Mouse (Mus musculus) intestine, postnatal 0 days (tissue): ENCODE data around the gene Kyat1. TPM values are rescaled to one million over a fixed set of nuclear protein-coding genes. Genes with fewer than 3 reads are reported as not detected.
"Not testable (repeated sequence)": the region's sequence is repeated elsewhere in the genome, so short reads cannot be mapped to it uniquely, and the experiment has no call there.

ENCODE experiments used
- ATAC-seq: fragments of 200-750 bp; cut with Nextera tagmentation; 2 replicates; pipeline ENCODE4 v1.8.0; 2017; ENCODE audit warnings: mild to moderate bottlenecking, moderate TSS enrichment, moderate library complexity
- H3K27ac ChIP-seq: fragments of 300-500 bp; sonication (generic); 2 replicates; pipeline ENCODE4 v1.5.1; 2014; ENCODE audit warnings: mild to moderate bottlenecking, low read depth, low read length, moderate library complexity
- H3K27me3 ChIP-seq: fragments of 300-500 bp; sonication (generic); replicated peaks from 2 replicates; pipeline ENCODE4 v1.6.1; 2014; ENCODE audit warnings: low read length, mixed read lengths; ENCODE audit not compliant: control insufficient read depth, insufficient read depth
- H3K36me3 ChIP-seq: fragments of 300-500 bp; sonication (generic); 2 replicates; pipeline ENCODE4 v1.6.1; 2014; ENCODE audit warnings: mild to moderate bottlenecking, moderate library complexity; ENCODE audit not compliant: control insufficient read depth, insufficient read depth
- H3K4me1 ChIP-seq: fragments of 300-500 bp; sonication (generic); replicated peaks from 2 replicates; pipeline ENCODE4 v1.6.1; 2014; ENCODE audit warnings: antibody characterized with exemption, low read length, mixed read lengths; ENCODE audit not compliant: control insufficient read depth, insufficient read depth
- H3K4me2 ChIP-seq: fragments of 300-500 bp; sonication (generic); replicated peaks from 2 replicates; pipeline ENCODE4 v1.6.1; 2014; ENCODE audit warnings: low read depth, mild to moderate bottlenecking, moderate library complexity
- H3K4me3 ChIP-seq: fragments of 300-500 bp; sonication (generic); 2 replicates; pipeline ENCODE4 v1.5.1; 2014; ENCODE audit warnings: low read depth, low read length
- H3K9ac ChIP-seq: fragments of 300-500 bp; sonication (generic); 2 replicates; pipeline ENCODE4 v1.6.1; 2014; ENCODE audit warnings: mild to moderate bottlenecking, low read depth, low read length
- H3K9me3 ChIP-seq: fragments of 300-500 bp; sonication (generic); 2 replicates; pipeline ENCODE4 v1.6.1; 2016; ENCODE audit warnings: mixed run types; ENCODE audit not compliant: control insufficient read depth
- CTCF ChIP-seq: sonication (generic); IDR thresholded peaks from 2 replicates; pipeline ENCODE4 v1.5.1; 2016; ENCODE audit warnings: low read depth, mild to moderate bottlenecking, control low read depth, antibody characterized with exemption, moderate library complexity
- WGBS: fragments of 180-500 bp; shearing (Covaris S2); extraction: QIAGEN DNeasy Blood & Tissue Kit; methylation state at CpG from one replicate; pipeline ENCODE4 v1.1.7; 2014; 5-methylcytosine and 5-hydroxymethylcytosine counted together
- polyA plus RNA-seq: library from polyadenylated mRNA; unstranded; fragments of >200 nt; fragmentation: Nextera tagmentation; extraction: Ambion mirVana; gene quantifications from 2 replicates; pipeline ENCODE4 v1.2.1, GENCODE M21; 2015

Gene Kyat1
- polyA plus RNA-seq, 1 experiment from 2014 or later, result 17.3 TPM

DNA sequence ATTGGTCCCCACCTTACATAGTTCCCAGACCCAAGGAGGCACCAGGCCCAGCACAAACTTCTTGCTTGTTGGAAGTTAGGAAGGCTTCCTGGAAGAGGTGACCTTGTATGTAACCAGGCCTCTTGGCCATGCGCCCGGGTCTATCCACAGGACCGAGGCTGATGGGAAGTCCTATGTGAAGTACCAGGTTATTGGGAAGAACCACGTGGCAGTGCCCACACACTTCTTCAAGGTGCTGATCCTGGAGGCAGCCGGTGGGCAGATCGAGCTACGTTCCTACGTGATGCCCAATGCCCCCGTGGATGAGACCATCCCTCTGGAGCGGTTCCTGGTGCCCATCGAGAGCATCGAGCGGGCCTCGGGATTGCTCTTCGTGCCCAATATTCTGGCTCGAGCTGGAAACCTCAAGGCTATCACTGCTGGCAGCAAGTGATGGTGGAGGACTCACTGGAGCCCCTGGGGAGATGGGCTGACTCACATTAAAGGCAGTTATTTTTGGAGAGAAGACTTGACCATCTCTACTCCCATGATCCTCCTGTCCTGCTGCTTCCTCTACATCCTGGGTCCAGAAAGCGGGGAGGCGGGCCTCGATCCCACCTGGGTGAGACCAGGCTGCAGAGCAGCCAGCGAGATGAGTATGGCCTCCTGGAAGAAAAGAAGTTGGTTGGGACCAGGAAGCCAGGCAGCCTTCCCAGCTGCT is 32.0 kb downstream of the Kyat1 start:
- peaks cover 7% of the 10 kb centered on the region; the same call in 1 of the 2 replicates for H3K4me1 ChIP-seq
- H3K9me3 ChIP-seq, result no peaks in the 10 kb centered on the region
- H3K9ac ChIP-seq, result no peak overlapping the region
- no peak overlapping the region for H3K27ac ChIP-seq
- H3K4me3 ChIP-seq, result no peak overlapping the region
- WGBS, result 94% methylated on average over 20 of the region's 20 CpGs
- H3K4me2 ChIP-seq, result no peak overlapping the region
- H3K27me3 ChIP-seq, result no peaks in the 10 kb centered on the region
- no peak for ATAC-seq
- peaks cover 38% of the 10 kb centered on the region for H3K36me3 ChIP-seq
- no peak for TF ChIP-seq CTCF

DNA sequence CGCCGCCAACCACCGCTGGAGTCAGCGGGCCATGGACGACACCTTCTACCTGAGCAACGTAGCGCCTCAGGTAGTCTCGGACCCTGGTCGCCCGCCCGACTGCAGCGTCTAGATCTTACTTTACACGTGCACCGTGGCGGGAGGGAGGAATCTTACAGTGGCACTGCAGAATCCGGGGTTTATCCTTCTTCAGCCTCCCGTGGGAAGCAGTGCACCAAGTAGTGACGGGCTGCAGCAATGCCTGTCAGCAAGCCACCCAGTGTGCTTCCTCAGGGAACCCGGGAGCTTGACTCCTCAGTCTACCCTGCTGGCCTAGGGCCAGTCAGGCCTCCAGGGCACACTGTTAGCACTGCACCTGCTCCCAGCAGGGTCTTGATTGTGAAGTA is 33.7 kb downstream of the Kyat1 start:
- peak overlapping the region; percentile 95 for H3K4me2 ChIP-seq
- peaks cover 7% of the 10 kb centered on the region; the same call in 1 of the 2 replicates for H3K4me1 ChIP-seq
- peak overlapping the region; percentile 77 for H3K9ac ChIP-seq
- no peak for TF ChIP-seq CTCF
- peak overlapping the region; percentile 93; the same call in 1 of the 2 replicates for H3K27ac ChIP-seq
- WGBS, result under 1% methylated on average over 19 of the region's 19 CpGs
- H3K27me3 ChIP-seq, result no peaks in the 10 kb centered on the region
- peaks cover 38% of the 10 kb centered on the region for H3K36me3 ChIP-seq
- peak; percentile 18 for ATAC-seq
- peak overlapping the region; percentile 73 for H3K4me3 ChIP-seq
- 0 out of 2 replicates have a peak, but pooled peaks cover 3% of the 10 kb centered on the region for H3K9me3 ChIP-seq

DNA sequence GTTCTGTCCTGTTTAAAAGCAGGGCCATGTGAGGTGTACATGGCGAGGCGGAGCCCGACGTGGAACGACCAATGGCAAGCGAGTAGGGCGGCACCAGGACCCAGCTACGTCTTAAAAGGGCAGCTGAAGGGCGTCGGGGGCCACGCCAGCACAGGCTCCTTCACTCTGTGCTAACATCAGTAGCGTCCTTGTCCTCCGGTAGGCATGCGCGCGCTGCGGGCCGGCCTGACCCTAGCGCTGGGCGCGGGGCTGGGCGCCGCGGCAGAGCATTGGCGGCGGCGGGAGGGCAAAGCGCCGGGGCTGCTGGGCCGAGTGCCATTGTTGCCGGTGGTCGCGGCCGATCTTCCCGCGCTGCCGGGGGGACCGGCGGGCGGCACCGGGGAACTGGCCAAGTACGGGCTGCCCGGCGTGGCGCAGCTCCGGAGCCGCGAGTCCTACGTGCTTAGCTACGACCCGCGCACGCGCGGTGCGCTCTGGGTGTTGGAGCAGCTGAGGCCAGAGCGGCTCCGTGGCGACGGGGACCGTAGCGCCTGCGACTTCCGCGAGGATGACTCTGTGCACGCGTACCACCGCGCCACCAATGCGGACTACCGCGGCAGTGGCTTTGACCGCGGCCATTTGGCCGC is 34.2 kb downstream of the Kyat1 start, which contains the start of gene Endog:
TSS of gene Endog (plus strand) at position 123 of the 626 bp plus-strand sequence.
- no peak for TF ChIP-seq CTCF
- Histone ChIP-seq H3K27me3 (no peaks in the 10 kb centered on the region), H3K9ac (peak within 1 kb of the TSS; percentile 77), H3K36me3 (peaks cover 37% of the 10 kb centered on the region), H3K9me3 (0 out of 2 replicates have a peak, but pooled peaks cover 4% of the 10 kb centered on the region), H3K27ac (peak within 1 kb of the TSS; percentile 93), H3K4me1 (peaks cover 7% of the 10 kb centered on the region; the same call in 1 of the 2 replicates), H3K4me2 (peak within 1 kb of the TSS; percentile 95), H3K4me3 (peak within 1 kb of the TSS; percentile 73)
- ATAC-seq, result peak; percentile 85
- under 1% methylated on average over 75 of the region's 75 CpGs for WGBS

DNA sequence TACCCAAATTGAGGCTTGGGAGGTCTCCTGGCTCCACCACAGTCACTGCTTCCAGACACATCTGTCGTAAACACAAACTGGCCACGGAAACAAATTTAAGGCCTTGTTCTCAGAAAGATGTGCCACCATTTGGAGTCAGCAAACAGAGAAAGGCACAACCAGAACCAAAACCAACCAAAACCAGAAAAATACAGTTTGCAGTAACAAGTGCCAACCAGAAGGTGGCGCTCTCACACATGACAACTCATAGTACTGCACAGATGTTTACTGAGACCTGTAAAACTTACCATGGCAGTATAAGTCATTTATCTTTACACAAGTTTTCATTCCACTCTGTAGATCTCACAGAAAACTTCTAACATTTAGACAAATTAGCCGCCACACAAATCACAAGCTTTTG is 39.0 kb downstream of the Kyat1 start:
- no peak overlapping the region for H3K4me3 ChIP-seq
- 57% methylated on average over 4 of the region's 4 CpGs for WGBS
- no peak overlapping the region for H3K27ac ChIP-seq
- H3K9me3 ChIP-seq, result 0 out of 2 replicates have a peak, but pooled peaks cover 9% of the 10 kb centered on the region
- no peak for ATAC-seq
- no peaks in the 10 kb centered on the region for H3K36me3 ChIP-seq
- H3K27me3 ChIP-seq, result no peaks in the 10 kb centered on the region
- TF ChIP-seq CTCF, result peak; percentile 58
- no peak overlapping the region for H3K9ac ChIP-seq
- no peak overlapping the region for H3K4me2 ChIP-seq
- no peaks in the 10 kb centered on the region for H3K4me1 ChIP-seq

DNA sequence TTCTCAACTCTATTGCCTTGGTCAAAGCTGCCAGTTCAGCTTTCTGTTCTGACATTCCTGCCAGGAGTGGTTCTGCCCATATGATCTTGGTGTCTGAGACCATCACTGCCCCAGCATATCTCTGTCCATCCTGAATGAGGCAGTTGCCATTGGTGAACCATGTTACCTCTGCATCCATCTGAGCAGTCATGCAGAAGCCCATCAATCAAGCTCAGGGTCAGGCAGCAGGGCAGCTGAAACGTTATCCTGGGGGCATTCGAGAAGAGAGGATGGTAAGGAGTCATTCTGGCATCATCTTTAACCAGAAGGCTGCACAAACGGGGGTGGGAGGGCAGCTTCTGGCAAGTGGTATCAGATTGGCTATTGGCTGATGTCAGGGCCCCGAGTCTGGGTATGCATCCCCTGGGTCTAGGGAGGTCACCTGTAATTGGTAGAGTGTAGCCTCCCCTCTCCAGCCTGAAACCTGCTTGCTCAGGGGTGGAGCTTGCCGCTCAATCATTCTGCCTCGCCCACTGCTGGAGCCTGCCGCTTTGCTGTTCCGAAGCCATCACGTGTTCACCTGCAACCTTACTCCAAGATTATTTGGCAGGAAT is 41.2 kb downstream of the Kyat1 start:
- WGBS, result 47% methylated on average over 9 of the region's 9 CpGs

DNA sequence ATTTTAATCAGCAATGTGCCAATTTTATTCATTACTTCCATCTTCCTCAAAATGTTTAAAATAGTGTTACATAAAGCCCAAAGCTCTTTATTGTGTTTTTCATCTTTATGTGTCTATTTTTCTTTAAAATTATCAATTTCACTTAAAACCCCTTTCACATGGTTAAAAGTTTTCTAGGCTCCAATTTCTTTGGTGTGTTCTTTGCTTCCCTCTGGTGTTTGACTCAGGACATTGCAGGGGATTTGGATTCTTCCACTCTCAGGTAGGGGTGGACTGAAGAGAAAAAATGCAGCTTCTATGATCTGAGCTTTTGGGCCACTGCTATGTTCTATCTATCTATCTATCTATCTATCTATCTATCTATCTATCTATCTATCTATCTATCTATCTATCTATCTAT is 43.8 kb downstream of the Kyat1 start:
- Histone ChIP-seq H3K36me3 (no peaks in the 10 kb centered on the region), H3K4me1 (no peaks in the 10 kb centered on the region), H3K9ac (no peak overlapping the region), H3K27ac (no peak overlapping the region), H3K27me3 (no peaks in the 10 kb centered on the region), H3K9me3 (0 out of 2 replicates have a peak, but pooled peaks cover 5% of the 10 kb centered on the region), H3K4me2 (no peak overlapping the region), H3K4me3 (no peak overlapping the region)
- no peak for ATAC-seq
- TF ChIP-seq CTCF, result peak; percentile 82

More for the DNA sequence above, 41.2 kb downstream of the Kyat1 start:
- Histone ChIP-seq H3K9me3 (0 out of 2 replicates have a peak, but pooled peaks cover 9% of the 10 kb centered on the region), H3K27me3 (no peaks in the 10 kb centered on the region), H3K4me3 (no peak overlapping the region), H3K9ac (no peak overlapping the region), H3K4me2 (no peak overlapping the region), H3K36me3 (no peaks in the 10 kb centered on the region), H3K4me1 (no peaks in the 10 kb centered on the region), H3K27ac (no peak overlapping the region)
- TF ChIP-seq CTCF, result no peak
- ATAC-seq, result no peak

DNA sequence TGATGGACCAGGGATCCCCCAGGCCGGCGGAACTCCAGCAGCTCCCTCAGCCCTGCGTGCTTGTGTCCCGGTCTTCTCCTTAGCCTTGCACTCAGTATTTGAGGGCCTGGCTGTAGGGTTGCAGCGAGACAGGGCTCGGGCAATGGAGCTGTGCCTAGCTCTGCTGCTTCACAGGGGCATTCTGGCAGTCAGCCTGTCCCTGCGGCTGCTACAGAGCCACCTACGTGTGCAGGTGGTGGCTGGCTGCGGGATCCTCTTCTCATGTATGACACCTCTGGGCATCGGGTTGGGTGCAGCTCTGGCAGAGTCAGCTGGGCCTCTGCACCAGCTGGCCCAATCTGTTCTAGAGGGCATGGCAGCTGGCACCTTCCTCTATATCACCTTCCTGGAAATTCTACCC is 45.8 kb downstream of the Kyat1 start:
- not testable (repeated sequence) for H3K4me1 ChIP-seq
- ATAC-seq, result peak; percentile 25; the same call in 1 of the 2 replicates
- WGBS, result 87% methylated on average over 8 of the region's 10 CpGs

More for the DNA sequence above, 45.8 kb downstream of the Kyat1 start:
- H3K27ac ChIP-seq, H3K4me3 ChIP-seq, H3K27me3 ChIP-seq, H3K4me2 ChIP-seq, H3K9me3 ChIP-seq, H3K36me3 ChIP-seq, H3K9ac ChIP-seq: not testable (repeated sequence)
